Comparison of ENCODE assay signal across 23 mouse cellular contexts in the genomic region with DNA sequence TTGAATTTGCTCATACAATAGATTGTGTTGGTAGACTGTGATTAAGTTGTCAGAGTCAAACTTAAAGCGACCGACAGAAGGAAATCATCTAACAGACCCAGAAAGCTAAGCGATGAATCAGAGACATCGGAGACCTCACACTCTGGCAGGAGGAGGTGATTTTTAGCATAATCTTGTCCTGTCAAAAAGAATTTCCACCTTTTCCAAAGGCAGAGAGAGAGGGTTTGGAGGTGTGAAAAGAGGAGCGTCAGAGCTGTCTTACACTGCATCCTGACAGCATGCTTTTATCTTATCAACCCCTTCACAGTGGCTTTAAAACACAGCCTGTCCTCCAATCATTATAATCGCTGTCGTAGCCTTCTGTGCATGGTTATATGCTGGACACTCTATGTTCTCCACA. TPM values are rescaled to one million over a fixed set of nuclear protein-coding genes. Genes with fewer than 3 reads are reported as not detected.
"Had no signal": no experiment of that assay in that cellular context is flagged by ENCODE, and none has a peak within 500 bp of the region (broad histone marks: within the 10 kb centered on the region; RNA-seq: fewer than 3 reads in every experiment).

No protein-coding gene starts in this region.

- H3K9me3 ChIP-seq: lung, embryonic 15.5 days; midbrain, embryonic 10.5 days; midbrain, embryonic 12.5 days; neural tube, embryonic 13.5 days; neural tube, embryonic 15.5 days; stomach, embryonic 15.5 days had no signal

- H3K4me2 ChIP-seq: lung, embryonic 15.5 days; midbrain, embryonic 12.5 days; neural tube, embryonic 13.5 days; neural tube, embryonic 15.5 days; stomach, embryonic 15.5 days had no signal

- ATAC-seq: midbrain, embryonic 16.5 days had no signal

- H3K27ac ChIP-seq: lung, embryonic 15.5 days; midbrain, embryonic 10.5 days; midbrain, embryonic 12.5 days; neural tube, embryonic 13.5 days; neural tube, embryonic 15.5 days; stomach, embryonic 15.5 days; stomach, postnatal 0 days had no signal

- H3K4me3 ChIP-seq: lung, embryonic 15.5 days; midbrain, embryonic 10.5 days; midbrain, embryonic 12.5 days; myocyte; neural tube, embryonic 13.5 days; neural tube, embryonic 15.5 days; stomach, embryonic 15.5 days had no signal

- H3K9ac ChIP-seq: lung, embryonic 15.5 days; midbrain, embryonic 12.5 days; neural tube, embryonic 13.5 days; neural tube, embryonic 15.5 days; stomach, embryonic 15.5 days had no signal

- DNase-seq: lung, adult 2 months; lung, postnatal 10 days; lung, postnatal 4 days; midbrain, embryonic 14.5 days; retina, postnatal 1 day; right cerebral cortex, adult 18-20 months; right cerebral cortex, postnatal 25 days; right cerebral cortex, postnatal 4 days; thymus, adult 2 months; thymus, postnatal 25 days; thymus, postnatal 4 days had no signal

- H3K36me3 ChIP-seq: lung, embryonic 15.5 days; midbrain, embryonic 10.5 days; midbrain, embryonic 12.5 days; neural tube, embryonic 13.5 days; neural tube, embryonic 15.5 days; stomach, embryonic 15.5 days had no signal

- H3K27me3 ChIP-seq: lung, embryonic 15.5 days; midbrain, embryonic 12.5 days; neural tube, embryonic 13.5 days; neural tube, embryonic 15.5 days; stomach, embryonic 15.5 days had no signal

- H3K4me1 ChIP-seq: midbrain, embryonic 10.5 days; midbrain, embryonic 12.5 days; neural tube, embryonic 13.5 days; neural tube, embryonic 15.5 days; stomach, embryonic 15.5 days had no signal

RNA-seq across cellular contexts. Expression of a gene that starts 25.7 kb away (rescaled TPM):
- total RNA-seq: megakaryocyte-erythroid progenitor cell, adult 5-6 weeks had no signal
- polyA plus RNA-seq: lung, embryonic 15.5 days; midbrain, embryonic 10.5 days; midbrain, embryonic 12.5 days; midbrain, embryonic 14.5 days; midbrain, embryonic 16.5 days; neural tube, embryonic 11.5 days; neural tube, embryonic 13.5 days; neural tube, embryonic 15.5 days; spleen, adult 2 months; thymus, adult 2 months had no signal
